Mouse (Mus musculus) kidney, adult 2 months (tissue): Measurements from ENCODE around the gene Fam163b.

Source experiments
- CTCF ChIP-seq: fragments of 200-500 bp; conservative IDR thresholded peaks from 2 replicates; pipeline ENCODE4 v1.5.1; 2011; ENCODE audit warnings: low read depth, mild to moderate bottlenecking, control low read depth, low read length, moderate library complexity, mixed read lengths; ENCODE audit not compliant: insufficient read depth, insufficient read length
- POLR2A ChIP-seq: fragments of 200-500 bp; IDR thresholded peaks from one replicate; pipeline ENCODE4 v1.6.1; 2011; ENCODE audit warnings: low read depth, low read length, control low read depth

GRCm38 (mm10) chr2:27122578-27122977 lies 19.7 kb downstream of the Fam163b start:
- no peak for TF ChIP-seq CTCF
- TF ChIP-seq POLR2A: no peak
